Mouse (Mus musculus) E14TG2a.4 (cell line): ENCODE measurements around the gene Plaur.

ENCODE experiments used
- CTCF ChIP-seq: conservative IDR thresholded peaks from 2 replicates; pipeline ENCODE4 v1.5.1; 2014; ENCODE audit warnings: low read length
- NANOG ChIP-seq: IDR thresholded peaks from 2 replicates; pipeline ENCODE4 v1.6.1; 2014; ENCODE audit warnings: borderline replicate concordance, low read length, mixed read lengths
- POU5F1 ChIP-seq: IDR thresholded peaks from 2 replicates; pipeline ENCODE4 v1.6.1; 2014; ENCODE audit warnings: low read length, borderline replicate concordance

DNA sequence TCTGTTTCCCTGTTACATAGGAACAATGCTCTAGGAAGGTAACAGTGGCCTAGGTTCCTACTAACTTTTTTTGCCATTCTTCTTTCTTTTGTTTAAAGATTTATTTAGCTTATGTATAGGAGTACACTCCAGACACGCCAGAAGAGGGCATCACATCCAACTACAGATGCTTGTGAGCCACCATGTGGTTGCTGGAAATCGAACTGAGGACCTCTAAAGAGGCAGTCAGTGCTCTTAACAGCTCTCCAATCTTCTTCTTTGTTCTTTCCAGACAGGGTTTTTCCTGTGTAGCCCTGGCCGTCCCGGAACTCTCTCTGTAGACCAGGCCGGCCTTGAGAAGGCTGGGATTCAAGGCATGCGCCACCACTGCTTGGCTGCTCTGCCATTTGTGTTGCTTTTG lies 62.7 kb downstream of the Plaur start:
- TF ChIP-seq CTCF (no peak; the same call in 1 of the 2 replicates), NANOG (no peak), POU5F1 (no peak)
